Mouse (Mus musculus): ENCODE data around the gene Slc38a9. TPM values are rescaled to one million over a fixed set of nuclear protein-coding genes. Genes with fewer than 3 reads are reported as not detected.

The Slc38a9 gene
- polyA plus RNA-seq, 1 experiment: 2.9 TPM

DNA sequence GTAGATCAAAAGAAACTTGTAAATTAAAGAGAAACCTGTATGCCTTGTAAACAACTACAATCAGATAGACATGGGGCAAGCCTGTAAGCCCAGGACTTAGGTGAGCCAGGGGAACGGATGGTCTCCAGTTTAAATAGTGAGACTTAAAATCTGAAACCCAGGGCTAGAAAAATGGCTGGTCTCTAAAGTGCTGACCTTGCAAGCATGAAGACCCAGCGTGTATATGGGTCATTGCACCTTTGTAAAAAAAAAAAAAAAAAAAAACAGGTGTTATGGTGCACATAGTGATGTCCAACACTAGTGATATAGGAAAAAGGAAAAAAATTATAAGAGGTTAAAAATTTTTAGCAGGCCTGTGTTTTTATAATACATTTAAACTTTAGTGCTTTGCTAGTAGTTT is 1.1 kb downstream of the Slc38a9 start:
- 84% methylated on average over 2 of the region's 2 CpGs for WGBS

DNA sequence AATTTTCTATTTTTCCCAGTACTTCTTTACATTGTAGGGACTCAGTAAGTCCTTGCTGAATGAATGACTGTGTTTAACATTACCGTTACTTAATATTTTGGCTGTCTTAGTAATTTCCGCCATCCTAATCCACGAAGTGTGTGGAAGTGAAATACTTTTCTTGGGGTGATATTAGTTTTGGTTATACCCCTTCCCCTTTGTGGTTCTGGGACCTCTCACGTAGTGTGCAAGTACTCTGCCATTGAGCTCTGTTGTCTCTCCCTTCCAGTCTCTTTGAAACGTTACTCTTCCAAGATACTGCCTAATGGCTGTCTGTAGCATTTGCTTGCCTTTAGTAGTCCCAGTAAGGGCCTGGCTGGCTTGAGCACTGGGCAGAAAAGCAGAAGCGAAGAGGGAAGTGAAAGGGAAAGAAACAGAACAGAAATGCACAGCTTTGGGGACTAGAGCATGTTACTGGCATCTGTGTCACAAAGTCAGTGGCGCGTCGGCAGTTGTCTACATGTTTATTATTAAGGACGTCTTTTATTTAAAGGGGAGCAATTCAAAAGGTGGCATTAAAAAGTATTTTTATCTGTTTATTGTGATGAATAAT is 6.0 kb downstream of the Slc38a9 start:
- 0 out of 2 replicates have a peak overlapping the region, but pooled peaks have one; percentile 40 for H3K27ac ChIP-seq (ENCODE audit: insufficient read depth, low read depth, low read length)
- H3K27me3 ChIP-seq (ENCODE audit: control insufficient read depth, insufficient read depth, low read length): no peaks in the 10 kb centered on the region
- H3K4me3 ChIP-seq (ENCODE audit: low read depth, low read length): no peak overlapping the region
- 85% methylated on average over 10 of the region's 10 CpGs for WGBS
- 0 out of 2 replicates have a peak, but pooled peaks cover 2% of the 10 kb centered on the region for H3K36me3 ChIP-seq (ENCODE audit: control insufficient read depth, insufficient read depth, low read length)
- TF ChIP-seq CTCF (IDR thresholded peaks at IDR 0.05; ENCODE audit: extremely low read depth, insufficient read length, insufficient replicate concordance, low read depth, low read length) (no peak), POLR2A (IDR thresholded peaks at IDR 0.05; ENCODE audit: low read depth, low read length) (no peak)
- H3K4me1 ChIP-seq (ENCODE audit: control insufficient read depth, insufficient read depth, insufficient read length, low read length): no peaks in the 10 kb centered on the region

More for the DNA sequence above, 1.1 kb downstream of the Slc38a9 start:
- H3K4me3 ChIP-seq (ENCODE audit: low read depth, low read length): no peak overlapping the region
- H3K27ac ChIP-seq (ENCODE audit: insufficient read depth, low read depth, low read length): no peak overlapping the region
- H3K27me3 ChIP-seq (ENCODE audit: control insufficient read depth, insufficient read depth, low read length): no peaks in the 10 kb centered on the region
- H3K4me1 ChIP-seq (ENCODE audit: control insufficient read depth, insufficient read depth, insufficient read length, low read length): no peaks in the 10 kb centered on the region; the same call in none of the 2 replicates
- TF ChIP-seq CTCF (IDR thresholded peaks at IDR 0.05; ENCODE audit: extremely low read depth, insufficient read length, insufficient replicate concordance, low read depth, low read length): no peak
- no peak for TF ChIP-seq POLR2A (IDR thresholded peaks at IDR 0.05; ENCODE audit: low read depth, low read length)
- H3K36me3 ChIP-seq (ENCODE audit: control insufficient read depth, insufficient read depth, low read length): no peaks in the 10 kb centered on the region

DNA sequence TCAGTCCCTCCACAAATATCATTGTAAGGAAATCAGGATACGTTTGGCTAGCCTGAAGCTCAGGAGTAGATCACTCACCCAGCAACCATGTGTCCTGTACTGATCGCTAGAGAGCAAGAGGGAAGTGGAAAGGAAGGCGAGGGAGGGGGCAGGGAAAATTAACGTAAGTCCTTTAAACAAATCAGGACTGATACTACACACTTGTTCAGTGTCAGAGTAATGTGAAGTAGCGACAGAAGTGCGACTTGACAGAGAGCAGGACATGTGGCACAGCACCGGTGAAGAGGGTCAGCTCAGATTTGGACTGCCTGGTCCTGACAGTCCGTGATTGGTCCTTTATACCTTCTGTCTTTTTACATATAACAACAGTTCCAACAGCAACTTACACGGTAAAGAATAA is 6.7 kb downstream of the Slc38a9 start:
- H3K4me3 ChIP-seq (ENCODE audit: low read depth, low read length): no peak overlapping the region
- no peaks in the 10 kb centered on the region for H3K4me1 ChIP-seq (ENCODE audit: control insufficient read depth, insufficient read depth, insufficient read length, low read length)
- H3K27ac ChIP-seq (ENCODE audit: insufficient read depth, low read depth, low read length): peak overlapping the region; percentile 28; the same call in 1 of the 2 replicates
- H3K27me3 ChIP-seq (ENCODE audit: control insufficient read depth, insufficient read depth, low read length): no peaks in the 10 kb centered on the region
- 0 out of 2 replicates have a peak, but pooled peaks cover 2% of the 10 kb centered on the region for H3K36me3 ChIP-seq (ENCODE audit: control insufficient read depth, insufficient read depth, low read length)
- WGBS: 81% methylated on average over 9 of the region's 9 CpGs
- no peak for TF ChIP-seq CTCF (IDR thresholded peaks at IDR 0.05; ENCODE audit: extremely low read depth, insufficient read length, insufficient replicate concordance, low read depth, low read length)
- TF ChIP-seq POLR2A (IDR thresholded peaks at IDR 0.05; ENCODE audit: low read depth, low read length): no peak

DNA sequence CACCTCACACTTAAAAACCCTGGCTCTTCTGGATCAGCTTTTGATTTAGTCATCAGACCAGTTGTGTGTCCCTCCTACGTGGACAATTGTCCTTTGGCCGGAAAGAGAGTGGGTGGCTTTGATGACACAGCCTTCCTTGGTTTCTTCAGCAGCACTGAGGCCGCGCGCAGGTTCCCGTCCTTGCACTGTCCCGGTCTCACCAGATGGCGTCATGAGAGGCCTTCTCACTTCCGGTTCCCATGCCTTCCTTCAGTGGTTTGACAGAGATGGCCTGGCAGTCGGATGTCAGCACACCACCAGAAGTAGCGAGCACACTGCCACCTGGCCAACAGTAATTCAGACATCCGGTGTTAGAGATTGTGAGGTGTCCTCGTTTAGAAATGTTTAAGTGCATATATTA is 11.2 kb downstream of the Slc38a9 start:
- TF ChIP-seq POLR2A (IDR thresholded peaks at IDR 0.05; ENCODE audit: low read depth, low read length) (no peak), CTCF (IDR thresholded peaks at IDR 0.05; ENCODE audit: extremely low read depth, insufficient read length, insufficient replicate concordance, low read depth, low read length) (no peak)
- Histone ChIP-seq H3K4me1 (ENCODE audit: control insufficient read depth, insufficient read depth, insufficient read length, low read length) (no peaks in the 10 kb centered on the region), H3K36me3 (ENCODE audit: control insufficient read depth, insufficient read depth, low read length) (0 out of 2 replicates have a peak, but pooled peaks cover 2% of the 10 kb centered on the region), H3K27ac (ENCODE audit: insufficient read depth, low read depth, low read length) (no peak overlapping the region), H3K4me3 (ENCODE audit: low read depth, low read length) (no peak overlapping the region), H3K27me3 (ENCODE audit: control insufficient read depth, insufficient read depth, low read length) (no peaks in the 10 kb centered on the region)
- WGBS: 75% methylated on average over 13 of the region's 13 CpGs

DNA sequence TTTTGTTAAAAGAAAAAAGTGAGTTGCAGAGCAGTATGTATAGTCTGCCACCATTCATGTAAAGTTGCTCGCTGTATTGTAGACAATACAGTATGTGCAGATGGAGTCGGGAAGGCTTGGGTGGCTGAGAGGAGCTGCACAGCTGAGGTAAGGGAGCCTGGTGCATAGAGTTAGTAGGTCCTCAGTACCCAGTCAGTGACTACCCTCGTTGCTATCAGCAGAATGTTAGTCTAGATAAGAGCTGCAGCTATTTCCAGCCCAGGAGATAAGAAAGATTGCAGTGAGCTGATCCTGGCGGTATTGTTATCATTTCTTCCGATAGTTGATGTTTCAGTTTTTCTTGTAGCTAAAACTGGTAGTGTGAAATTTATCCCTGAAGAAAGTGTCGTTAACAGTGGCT is 12.2 kb downstream of the Slc38a9 start:
- TF ChIP-seq POLR2A (IDR thresholded peaks at IDR 0.05; ENCODE audit: low read depth, low read length): no peak
- TF ChIP-seq CTCF (IDR thresholded peaks at IDR 0.05; ENCODE audit: extremely low read depth, insufficient read length, insufficient replicate concordance, low read depth, low read length): no peak
- H3K36me3 ChIP-seq (ENCODE audit: control insufficient read depth, insufficient read depth, low read length): 0 out of 2 replicates have a peak, but pooled peaks cover 2% of the 10 kb centered on the region
- H3K27me3 ChIP-seq (ENCODE audit: control insufficient read depth, insufficient read depth, low read length): no peaks in the 10 kb centered on the region
- no peaks in the 10 kb centered on the region for H3K4me1 ChIP-seq (ENCODE audit: control insufficient read depth, insufficient read depth, insufficient read length, low read length)
- 36% methylated on average over 6 of the region's 6 CpGs for WGBS
- H3K27ac ChIP-seq (ENCODE audit: insufficient read depth, low read depth, low read length): no peak overlapping the region
- H3K4me3 ChIP-seq (ENCODE audit: low read depth, low read length): no peak overlapping the region

DNA sequence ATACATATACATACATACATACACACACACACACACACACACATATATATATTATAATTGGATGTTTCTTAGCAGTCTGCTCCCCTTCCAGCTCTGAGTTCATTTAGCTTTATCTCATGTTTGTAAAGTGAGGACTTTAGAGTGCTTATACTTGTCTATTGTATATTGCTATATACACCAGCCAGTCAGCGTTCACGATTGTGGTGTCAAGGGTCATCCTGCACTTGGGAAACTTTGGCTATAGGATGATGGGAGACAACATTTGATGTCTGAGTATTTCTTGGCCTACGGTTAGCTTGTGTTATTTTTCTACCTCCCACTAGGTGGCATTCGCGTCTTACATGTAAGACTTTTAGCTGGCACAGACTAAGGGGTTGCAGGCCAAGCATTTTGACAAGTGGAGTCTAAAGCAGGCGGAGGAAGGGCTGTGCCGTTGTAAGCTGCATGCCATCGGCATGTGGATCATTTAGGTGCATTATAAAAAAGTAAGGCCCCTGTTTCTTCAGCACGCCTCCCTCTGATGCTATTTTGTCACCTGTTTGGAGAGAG is 13.4 kb downstream of the Slc38a9 start:
- WGBS: 16% methylated on average over 9 of the region's 9 CpGs

DNA sequence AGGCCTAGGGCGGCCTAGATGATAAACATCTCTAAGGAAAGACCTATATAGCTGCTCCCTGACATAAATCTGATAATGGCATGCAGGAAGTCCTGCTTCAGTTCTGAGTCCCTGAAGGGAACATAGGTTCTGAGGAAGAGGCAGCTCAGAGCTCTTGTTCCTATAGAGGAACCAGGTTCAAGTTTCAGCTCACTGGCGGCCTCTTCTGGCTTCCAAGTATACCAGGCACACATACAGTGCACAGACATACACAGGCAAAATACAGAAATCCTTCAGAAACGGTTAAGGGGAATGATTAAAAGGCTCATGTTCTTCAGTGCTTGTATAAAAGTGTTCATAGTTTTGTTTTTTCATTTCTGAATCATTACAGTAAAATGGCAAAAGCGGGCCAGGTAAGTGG is 17.6 kb downstream of the Slc38a9 start:
- 89% methylated on average over 4 of the region's 4 CpGs for WGBS
- Histone ChIP-seq H3K36me3 (ENCODE audit: control insufficient read depth, insufficient read depth, low read length) (no peaks in the 10 kb centered on the region), H3K4me3 (ENCODE audit: low read depth, low read length) (no peak overlapping the region), H3K27me3 (ENCODE audit: control insufficient read depth, insufficient read depth, low read length) (no peaks in the 10 kb centered on the region), H3K4me1 (ENCODE audit: control insufficient read depth, insufficient read depth, insufficient read length, low read length) (no peaks in the 10 kb centered on the region), H3K27ac (ENCODE audit: insufficient read depth, low read depth, low read length) (no peak overlapping the region)
- TF ChIP-seq CTCF (IDR thresholded peaks at IDR 0.05; ENCODE audit: extremely low read depth, insufficient read length, insufficient replicate concordance, low read depth, low read length) (no peak), POLR2A (IDR thresholded peaks at IDR 0.05; ENCODE audit: low read depth, low read length) (no peak)

More for the DNA sequence above, 13.4 kb downstream of the Slc38a9 start:
- Histone ChIP-seq H3K27ac (ENCODE audit: insufficient read depth, low read depth, low read length) (no peak overlapping the region), H3K4me1 (ENCODE audit: control insufficient read depth, insufficient read depth, insufficient read length, low read length) (no peaks in the 10 kb centered on the region), H3K4me3 (ENCODE audit: low read depth, low read length) (no peak overlapping the region), H3K36me3 (ENCODE audit: control insufficient read depth, insufficient read depth, low read length) (0 out of 2 replicates have a peak, but pooled peaks cover 2% of the 10 kb centered on the region), H3K27me3 (ENCODE audit: control insufficient read depth, insufficient read depth, low read length) (no peaks in the 10 kb centered on the region)
- TF ChIP-seq CTCF (IDR thresholded peaks at IDR 0.05; ENCODE audit: extremely low read depth, insufficient read length, insufficient replicate concordance, low read depth, low read length) (peak; percentile 50; the same call in 1 of the 2 replicates), POLR2A (IDR thresholded peaks at IDR 0.05; ENCODE audit: low read depth, low read length) (no peak)

Measured in small intestine, adult 2 months (tissue).